Comparison of ENCODE assay signal across 8 mouse cellular contexts in genomic region chr7:98962547-98963311, GRCm38 (mm10).
A peak's percentile ranks its signal among the peaks of the same experiment; 100 is the strongest.
DNase-seq lines count a peak whose midpoint lies in the region; ATAC-seq lines count a peak whose summit lies in the region.

No protein-coding gene starts in this region.

- ATAC-seq in hindbrain, embryonic 14.5 days (ENCODE audit: low FRiP score): peak; percentile 55; the same call in 1 of the 2 replicates
- ATAC-seq in megakaryocyte, adult 5-6 weeks (ENCODE audit: poor library complexity, severe bottlenecking): peak; percentile 87

- DNase-seq in ZHBTc4 (ENCODE audit: low read depth, low spot score): peak; percentile 88
- DNase-seq in cerebellum, postnatal 14 days: peak; percentile 78 to 85
- peak; percentile 81 for DNase-seq in gastrocnemius, adult 18-20 months (ENCODE audit: low spot score)
- peak; percentile 77 for DNase-seq in hindbrain, embryonic 14.5 days (ENCODE audit: low spot score)
- peak; percentile 28 for DNase-seq in left cerebral cortex, adult 11 months (ENCODE audit: low spot score)
- peak; percentile 82 for DNase-seq in retina, postnatal 1 day
- DNase-seq in thymus, postnatal 4 days: peak; percentile 80

- H3K4me2 ChIP-seq in hindbrain, embryonic 14.5 days (replicated peaks): no peak overlapping the region

- WGBS in hindbrain, embryonic 14.5 days: 33% methylated on average over 13 of the region's 13 CpGs

- no peak overlapping the region for H3K9ac ChIP-seq in hindbrain, embryonic 14.5 days

- peaks cover 4% of the 10 kb centered on the region; the same call in 1 of the 2 replicates for H3K4me1 ChIP-seq in hindbrain, embryonic 14.5 days (replicated peaks; ENCODE audit: control insufficient read depth, insufficient read depth, low read length)

- no peaks in the 10 kb centered on the region for H3K27me3 ChIP-seq in hindbrain, embryonic 14.5 days (ENCODE audit: control insufficient read depth, insufficient read depth, low read length)

- H3K27ac ChIP-seq in hindbrain, embryonic 14.5 days: no peak overlapping the region

- no peak overlapping the region for H3K4me3 ChIP-seq in hindbrain, embryonic 14.5 days (replicated peaks; ENCODE audit: low read length)

- H3K9me3 ChIP-seq in hindbrain, embryonic 14.5 days (ENCODE audit: control insufficient read depth, low read length): no peaks in the 10 kb centered on the region

- H3K36me3 ChIP-seq in hindbrain, embryonic 14.5 days (replicated peaks; ENCODE audit: control insufficient read depth, insufficient read depth): no peaks in the 10 kb centered on the region

Comparison
In these comparisons a context has a peak if more than half of its experiments do, and no peak if none do; other contexts are left out.
1. DNase-seq: peak in every context shown above with its lines; median percentile 88 in ZHBTc4; 82 in retina, postnatal 1 day; 82 in cerebellum, postnatal 14 days; 81 in gastrocnemius, adult 18-20 months; 80 in thymus, postnatal 4 days; 77 in hindbrain, embryonic 14.5 days; 28 in left cerebral cortex, adult 11 months.